Mouse (Mus musculus) right cerebral cortex, postnatal 25 days (tissue): ENCODE measurements around the gene Hbs1l.
"Not testable (repeated sequence)": the region's sequence is repeated elsewhere in the genome, so short reads cannot be mapped to it uniquely, and the experiment has no call there.

Experiments used
- DNase-seq: peaks from one replicate; pipeline ENCODE4 v3.0.0; 2022

The Hbs1l gene

GRCm38 (mm10) chr10:21365897-21366296, 70.1 kb downstream of the Hbs1l start:
- DNase-seq, result no peak

GRCm38 (mm10) chr10:21366471-21366870, 70.7 kb downstream of the Hbs1l start:
- DNase-seq, result no peak

GRCm38 (mm10) chr10:21367481-21367880, 71.7 kb downstream of the Hbs1l start:
- no peak for DNase-seq

GRCm38 (mm10) chr10:21369586-21369985, 73.8 kb downstream of the Hbs1l start:
- no peak for DNase-seq

- no peak for DNase-seq
Observed at GRCm38 (mm10) chr10:21372271-21372670, 76.5 kb downstream of the Hbs1l start.

GRCm38 (mm10) chr10:21376682-21377473, 81.1 kb downstream of the Hbs1l start, which contains the start of gene Aldh8a1:
TSS of gene Aldh8a1 (plus strand) at chr10:21377291.
- no peak for DNase-seq

GRCm38 (mm10) chr10:21378196-21378944, 82.6 kb downstream of the Hbs1l start:
- no peak for DNase-seq

GRCm38 (mm10) chr10:21382914-21383313, 87.1 kb downstream of the Hbs1l start:
- DNase-seq, result no peak

- no peak for DNase-seq
Observed at GRCm38 (mm10) chr10:21385111-21385663, 89.4 kb downstream of the Hbs1l start.

- DNase-seq, result no peak
Observed at GRCm38 (mm10) chr10:21389075-21389474, 93.3 kb downstream of the Hbs1l start.

- no peak for DNase-seq
Observed at GRCm38 (mm10) chr10:21390440-21390839, 94.7 kb downstream of the Hbs1l start.

- DNase-seq, result no peak
Observed at GRCm38 (mm10) chr10:21391286-21391685, 95.5 kb downstream of the Hbs1l start.

- no peak for DNase-seq
Observed at GRCm38 (mm10) chr10:21393390-21393789, 97.6 kb downstream of the Hbs1l start.

GRCm38 (mm10) chr10:21395426-21396139, 99.8 kb downstream of the Hbs1l start:
- no peak for DNase-seq

- DNase-seq, result not testable (repeated sequence)
Observed at GRCm38 (mm10) chr10:21398873-21399425, 103.2 kb downstream of the Hbs1l start.

- no peak for DNase-seq
Observed at GRCm38 (mm10) chr10:21399622-21400021, 103.8 kb downstream of the Hbs1l start.

- DNase-seq, result no peak
Observed at GRCm38 (mm10) chr10:21400031-21400430, 104.3 kb downstream of the Hbs1l start.

GRCm38 (mm10) chr10:21400453-21400852, 104.7 kb downstream of the Hbs1l start:
- no peak for DNase-seq

GRCm38 (mm10) chr10:21401259-21401658, 105.5 kb downstream of the Hbs1l start:
- no peak for DNase-seq

GRCm38 (mm10) chr10:21404822-21405221, 109.0 kb downstream of the Hbs1l start:
- DNase-seq, result no peak

GRCm38 (mm10) chr10:21405707-21406534, 110.1 kb downstream of the Hbs1l start:
- DNase-seq, result no peak

GRCm38 (mm10) chr10:21410711-21411110, 114.9 kb downstream of the Hbs1l start:
- no peak for DNase-seq
